Mouse (Mus musculus) effector memory CD4-positive, alpha-beta T cell, adult 5 months (primary cell): ENCODE measurements around the gene Mrpl41. TPM values are rescaled to one million over a fixed set of nuclear protein-coding genes. Genes with fewer than 3 reads are reported as not detected.

Experiments used
- polyA plus RNA-seq: library from polyadenylated mRNA; unstranded; fragments of 100-300 nt; shearing (Covaris generic); gene quantifications from one replicate; pipeline ENCODE4 v1.2.1, GENCODE M21; 2017

Gene Mrpl41
- polyA plus RNA-seq, result 63.3 TPM

GRCm38 (mm10) chr2:24974906-24975703 lies at the start of gene Mrpl41:
Mrpl41 (minus strand) TSS chr2:24975098.

GRCm38 (mm10) chr2:24975704-24976297 lies 903 bp upstream of the Mrpl41 start, which contains the start of gene Pnpla7:
Pnpla7 (plus strand) TSS chr2:24976033.

DNA sequence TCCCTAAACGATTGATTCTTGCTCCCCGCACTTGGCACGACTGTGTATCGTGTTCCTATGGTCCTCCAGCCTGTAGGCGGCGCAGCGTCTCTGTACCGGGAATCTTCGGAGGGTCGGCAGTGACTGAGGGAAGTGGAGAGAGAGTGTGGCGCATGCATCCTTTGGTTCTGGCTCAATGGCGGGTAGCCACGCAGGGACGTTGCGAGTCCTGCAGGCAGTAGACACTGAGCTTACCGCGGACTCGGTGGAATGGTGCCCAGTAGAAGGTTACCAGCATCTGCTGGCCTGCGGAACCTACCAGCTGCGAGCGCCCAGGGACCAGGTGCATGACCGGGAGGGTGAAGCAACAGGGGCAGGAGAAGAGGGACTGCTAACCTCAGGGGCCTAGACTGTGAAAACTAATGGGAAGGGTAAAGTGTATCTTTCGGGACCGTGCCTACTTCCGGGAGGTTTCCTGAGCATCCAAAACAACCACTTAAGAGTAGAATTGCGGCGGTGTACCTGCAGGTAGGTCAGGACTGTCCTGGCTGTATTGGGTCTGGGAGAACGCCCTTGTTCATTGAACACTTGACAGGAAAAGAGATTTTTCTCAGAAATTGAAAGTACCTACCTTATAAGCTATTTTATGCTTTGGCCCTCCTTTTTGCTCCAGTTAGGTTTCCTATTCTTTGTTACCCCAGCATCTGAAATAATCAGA lies 12.4 kb downstream of the Mrpl41 start, which contains the start of gene Dph7:
Dph7 (plus strand) TSS at position 97 of the 697 bp plus-strand sequence.

DNA sequence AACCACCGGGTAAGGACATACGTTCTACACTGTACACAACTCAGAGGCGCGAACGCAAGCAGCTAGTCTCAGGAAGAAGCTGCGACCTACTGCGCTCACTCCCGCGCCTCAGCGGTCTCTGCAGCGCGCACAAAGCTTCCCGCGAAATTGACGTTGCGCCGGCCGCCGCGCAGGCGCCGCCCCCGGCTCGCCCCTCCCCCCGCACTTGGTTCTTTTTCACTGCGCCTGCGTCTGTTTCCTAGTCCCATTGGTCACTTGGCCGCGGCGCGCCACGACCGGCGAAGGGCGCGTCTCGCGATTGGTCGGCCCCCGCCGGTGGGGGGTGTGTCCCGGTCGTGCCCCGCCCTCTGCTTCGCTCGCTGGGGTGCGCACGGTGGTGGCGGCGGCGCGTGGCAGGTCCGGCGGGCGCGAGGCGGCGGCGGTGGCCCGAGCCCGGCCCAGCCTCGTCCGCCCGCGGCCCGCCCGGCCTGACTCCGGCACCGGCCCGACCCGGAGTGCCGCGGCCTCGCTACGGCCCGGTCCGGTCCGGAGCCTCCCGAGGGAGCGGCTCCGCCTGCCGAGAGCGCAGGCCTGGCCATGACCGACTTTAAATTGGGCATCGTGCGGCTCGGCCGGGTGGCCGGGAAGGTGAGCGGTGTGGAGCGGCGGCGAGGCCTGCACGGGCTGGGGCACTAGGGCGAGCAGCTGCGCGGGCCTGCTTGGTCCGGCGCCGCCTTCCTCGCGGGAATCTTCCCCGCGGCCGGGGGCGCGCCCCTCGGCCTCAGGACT lies 25.3 kb downstream of the Mrpl41 start, which contains the start of gene Zmynd19:
Zmynd19 (plus strand) TSS at position 372 of the 768 bp plus-strand sequence.

DNA sequence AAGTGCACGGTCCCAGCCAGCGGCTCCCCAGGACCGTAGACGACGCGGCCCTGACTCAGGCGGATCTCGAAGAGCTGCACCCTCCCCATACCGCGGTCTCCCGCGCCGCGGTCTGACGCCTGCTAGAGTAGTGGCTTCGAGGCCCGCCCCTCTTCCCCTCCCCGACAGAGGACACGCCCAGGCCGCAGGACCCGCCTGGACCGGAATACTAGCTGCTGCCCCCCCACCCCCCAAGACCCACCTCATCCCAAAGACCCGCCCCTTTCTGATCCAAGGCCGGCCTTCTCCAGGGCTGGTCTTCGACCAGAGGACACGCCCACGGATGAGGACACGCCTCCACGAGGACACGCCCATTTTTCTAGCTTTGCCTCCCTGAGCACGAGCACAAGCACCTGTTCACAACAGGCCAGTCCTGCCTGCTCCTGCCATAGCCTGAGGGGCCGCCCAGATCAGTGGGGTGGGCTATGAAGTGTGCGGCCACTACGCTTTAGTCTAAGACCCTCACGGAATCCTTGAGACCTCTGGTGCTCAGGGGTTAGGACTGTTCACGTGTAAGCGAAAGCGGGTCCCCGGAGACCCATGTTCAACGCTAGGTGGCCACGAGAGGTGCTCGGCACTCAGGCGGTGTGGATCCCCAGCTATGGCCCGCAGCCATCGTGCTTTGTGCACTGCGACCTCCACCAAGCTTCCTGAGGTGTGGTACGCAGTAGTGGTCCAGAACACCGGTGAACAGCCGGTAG lies 39.7 kb downstream of the Mrpl41 start, which contains the start of gene Arrdc1:
Arrdc1 (minus strand) TSS at position 196 of the 740 bp plus-strand sequence.

Other genes starting within 250 kb of the Mrpl41 start
- 0.04 TPM for gene Cacna1b, start 211.9 kb downstream of the Mrpl41 start, polyA plus RNA-seq
- gene Ehmt1, start 55.5 kb downstream of the Mrpl41 start, polyA plus RNA-seq, result 42.3 TPM
- 154 TPM for gene Arrdc1, start 39.8 kb downstream of the Mrpl41 start, polyA plus RNA-seq
- gene Zmynd19, start 25.3 kb downstream of the Mrpl41 start, polyA plus RNA-seq, result 17.7 TPM
- gene Dph7, start 12.7 kb downstream of the Mrpl41 start, polyA plus RNA-seq, result 11.7 TPM
- gene Pnpla7, start 935 bp upstream of the Mrpl41 start, polyA plus RNA-seq, result 84.0 TPM
- 42.1 TPM for gene Nsmf, start 79.3 kb upstream of the Mrpl41 start, polyA plus RNA-seq
- not detected for gene Entpd8, start 105.2 kb upstream of the Mrpl41 start, polyA plus RNA-seq
- gene Noxa1, start 120.1 kb upstream of the Mrpl41 start, polyA plus RNA-seq, result 0.64 TPM
- gene Nrarp, start 205.7 kb upstream of the Mrpl41 start, polyA plus RNA-seq, result 3.9 TPM
- 19.2 TPM for gene Tor4a, start 221.8 kb upstream of the Mrpl41 start, polyA plus RNA-seq
- gene Nelfb, start 236.4 kb upstream of the Mrpl41 start, polyA plus RNA-seq, result 82.5 TPM
- not detected for gene Stpg3, start 239.5 kb upstream of the Mrpl41 start, polyA plus RNA-seq
- not detected for gene Fam166a, start 243.6 kb upstream of the Mrpl41 start, polyA plus RNA-seq
- 117 TPM for gene Tubb4b, start 249.6 kb upstream of the Mrpl41 start, polyA plus RNA-seq